Mouse (Mus musculus) cerebellum, adult (tissue): Measurements from ENCODE around the gene Kif3b.
"Not testable (repeated sequence)": the region's sequence is repeated elsewhere in the genome, so short reads cannot be mapped to it uniquely, and the experiment has no call there.

ENCODE experiments used
- ATAC-seq: cut with Nextera tagmentation; 2 replicates; pipeline ENCODE4 v1.9.2; 2017; ENCODE audit warnings: mild to moderate bottlenecking, moderate library complexity, mixed read lengths; ENCODE audit not compliant: insufficient number of reproducible peaks, low FRiP score, low TSS enrichment

Kif3b gene

DNA sequence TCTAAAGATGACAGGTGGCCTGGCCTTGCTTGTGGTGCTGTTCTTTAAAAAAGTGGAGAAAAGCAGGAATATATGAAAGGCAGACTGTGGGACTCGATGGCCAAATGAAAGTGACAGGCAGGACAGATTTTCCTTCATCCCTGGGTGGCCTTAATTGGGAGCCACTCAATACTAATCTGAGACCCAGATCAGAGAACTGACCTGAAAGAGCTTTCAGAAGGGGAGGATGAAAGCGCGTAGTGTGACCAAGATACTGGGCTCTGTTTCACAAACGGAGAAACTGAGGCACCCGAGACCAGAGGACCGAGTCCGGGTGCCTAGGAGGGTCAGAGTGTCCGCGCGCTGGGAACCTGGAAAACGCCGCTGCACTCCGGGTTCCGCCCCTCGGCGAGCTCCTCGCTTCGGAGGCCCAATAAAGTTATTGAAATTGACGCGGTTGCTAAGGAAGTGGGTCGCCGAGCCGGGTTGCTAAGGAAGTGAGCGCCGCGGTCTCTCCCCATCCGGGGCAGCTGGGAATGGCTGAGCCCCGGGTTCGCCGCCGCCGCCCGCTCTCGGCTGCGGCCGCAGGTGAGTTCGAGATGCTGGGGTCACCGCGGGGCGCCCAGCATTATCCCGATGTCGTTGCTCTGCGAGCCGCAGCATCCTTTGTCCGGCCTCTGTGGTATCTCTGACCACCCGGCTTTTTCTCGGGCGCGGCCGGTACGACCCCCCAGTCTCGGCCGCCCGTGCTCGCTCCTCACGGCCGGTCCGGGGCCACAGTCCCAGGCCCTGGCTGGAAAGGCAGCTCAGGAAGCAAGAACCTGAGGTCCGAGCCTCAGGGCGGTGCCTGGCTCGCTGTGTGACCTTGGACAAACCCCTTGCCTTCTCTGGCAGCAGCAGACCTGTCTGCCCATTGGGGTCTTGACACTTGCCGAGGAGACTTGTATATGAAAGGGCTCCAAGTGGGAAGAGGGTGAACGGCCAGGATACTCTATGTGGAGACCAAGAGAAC, at the start of gene Kif3b:
Kif3b (plus strand) TSS at position 476 of the 991 bp plus-strand sequence.
- ATAC-seq: peak; percentile 89

DNA sequence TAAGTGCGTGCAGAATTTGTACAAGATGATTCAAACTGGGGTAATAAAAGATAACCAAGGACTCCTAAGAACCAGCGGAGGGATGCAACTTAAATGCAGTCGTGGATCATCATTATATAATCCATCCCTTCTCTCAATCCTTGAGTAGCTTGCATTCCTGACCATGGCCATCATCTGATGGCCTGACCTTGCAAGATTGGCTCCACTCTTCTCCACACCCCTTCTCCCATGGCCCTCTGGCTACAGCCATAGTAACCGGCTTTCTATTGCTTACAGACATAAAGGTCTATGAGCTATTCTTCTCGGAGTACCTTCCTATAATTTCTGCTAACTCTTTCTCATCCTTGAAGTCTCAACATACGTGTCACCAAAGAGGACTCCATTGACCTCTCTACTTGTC, 49.1 kb upstream of the Kif3b start:
- ATAC-seq: no peak

GRCm38 (mm10) chr2:153249751-153250150, 41.5 kb upstream of the Kif3b start:
- ATAC-seq: no peak

DNA sequence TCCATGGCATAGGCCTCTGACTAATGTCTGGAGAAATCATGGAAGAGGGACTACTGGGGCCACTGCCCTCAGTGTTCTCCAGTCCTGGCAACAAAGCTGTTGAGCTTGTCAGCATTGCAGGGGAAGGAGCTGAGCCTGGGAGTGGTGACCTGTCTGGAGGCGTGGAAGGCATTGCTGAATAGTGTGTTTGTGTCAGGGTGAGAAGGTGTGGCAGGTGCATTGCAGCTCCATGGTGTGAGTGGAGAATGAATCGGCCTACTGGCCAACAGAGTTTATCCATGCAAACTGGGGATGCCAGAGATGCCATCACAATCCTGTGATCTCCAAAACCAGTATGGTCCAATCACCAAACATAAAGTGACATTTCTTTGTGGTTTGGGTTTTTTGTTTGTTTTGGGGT, 34.6 kb upstream of the Kif3b start:
- ATAC-seq: no peak

- ATAC-seq: no peak
Observed at GRCm38 (mm10) chr2:153259030-153259863, 32.0 kb upstream of the Kif3b start.

- no peak for ATAC-seq
Observed at GRCm38 (mm10) chr2:153259864-153260674, 31.1 kb upstream of the Kif3b start.

GRCm38 (mm10) chr2:153263053-153263452, 28.2 kb upstream of the Kif3b start:
- ATAC-seq: no peak

GRCm38 (mm10) chr2:153267331-153267730, 23.9 kb upstream of the Kif3b start:
- ATAC-seq: no peak

DNA sequence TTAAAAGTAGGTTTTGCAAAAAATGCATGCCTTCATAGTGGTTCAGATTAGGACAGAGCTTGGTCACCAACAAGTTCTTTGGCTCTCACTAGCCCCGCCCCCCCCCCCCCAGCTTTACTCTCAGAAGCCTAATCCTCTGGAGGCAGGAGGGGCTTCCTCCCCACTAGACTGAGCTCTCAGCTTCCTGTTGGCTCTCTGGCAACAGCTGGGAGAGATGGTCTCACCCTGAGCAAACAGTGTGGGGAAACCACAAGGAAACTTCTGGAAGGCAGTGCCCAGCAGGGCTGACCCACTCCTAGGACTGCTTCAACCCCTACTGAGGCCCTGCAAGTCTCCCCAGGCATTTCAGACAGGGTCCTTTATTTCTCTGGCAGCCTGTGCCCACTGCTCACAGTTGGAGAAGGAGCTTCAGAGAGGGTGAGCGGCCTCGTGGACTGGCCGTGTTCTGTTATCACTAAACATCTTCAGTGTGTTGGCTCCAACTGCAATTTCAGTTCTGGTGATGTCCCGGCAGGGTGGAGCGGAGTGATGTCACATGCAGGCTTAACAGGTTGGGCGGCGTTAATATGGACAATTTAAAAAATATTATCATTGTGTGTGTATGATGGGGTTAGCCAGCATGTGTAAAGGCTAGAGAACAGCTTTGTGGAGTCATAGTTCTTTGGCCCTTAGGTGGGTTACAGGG, 20.8 kb upstream of the Kif3b start:
- not testable (repeated sequence) for ATAC-seq

GRCm38 (mm10) chr2:153274200-153274918, 16.9 kb upstream of the Kif3b start:
- not testable (repeated sequence) for ATAC-seq

DNA sequence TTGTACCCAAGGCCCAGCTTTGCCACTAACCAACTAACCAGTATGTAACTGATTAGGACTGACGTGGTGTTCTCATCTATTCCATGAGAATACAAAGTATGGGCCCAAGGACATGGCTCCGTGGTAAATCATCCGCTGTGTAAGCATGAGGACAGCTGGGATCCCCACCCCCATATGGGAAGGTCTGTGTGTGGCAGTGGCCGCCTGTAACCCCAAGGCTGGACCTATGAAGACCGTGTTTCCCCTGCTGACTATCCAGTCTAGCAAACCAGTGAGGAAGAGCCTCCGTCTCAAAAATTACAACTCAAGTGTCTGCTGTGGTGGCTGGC, 16.3 kb upstream of the Kif3b start:
- ATAC-seq: no peak

DNA sequence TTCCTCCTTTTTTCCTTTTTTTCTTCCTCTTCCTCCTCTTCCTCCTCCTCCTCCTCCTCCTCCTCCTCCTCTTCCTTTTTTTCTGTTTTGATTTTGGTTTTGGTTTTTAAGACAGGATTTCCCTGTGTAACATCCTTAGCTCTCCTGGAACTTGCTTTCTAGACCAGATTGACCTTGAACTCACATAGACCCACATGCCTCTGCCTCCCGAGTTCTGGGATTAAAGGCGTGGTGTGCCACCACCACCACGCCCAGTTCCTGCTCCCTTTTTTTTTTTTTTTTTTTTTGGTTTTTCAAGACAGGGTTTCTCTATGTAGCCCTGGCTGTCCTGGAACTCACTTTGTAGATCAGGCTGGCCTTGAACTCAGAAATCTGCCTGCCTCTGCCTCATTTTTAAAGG, 15.6 kb upstream of the Kif3b start:
- not testable (repeated sequence) for ATAC-seq

DNA sequence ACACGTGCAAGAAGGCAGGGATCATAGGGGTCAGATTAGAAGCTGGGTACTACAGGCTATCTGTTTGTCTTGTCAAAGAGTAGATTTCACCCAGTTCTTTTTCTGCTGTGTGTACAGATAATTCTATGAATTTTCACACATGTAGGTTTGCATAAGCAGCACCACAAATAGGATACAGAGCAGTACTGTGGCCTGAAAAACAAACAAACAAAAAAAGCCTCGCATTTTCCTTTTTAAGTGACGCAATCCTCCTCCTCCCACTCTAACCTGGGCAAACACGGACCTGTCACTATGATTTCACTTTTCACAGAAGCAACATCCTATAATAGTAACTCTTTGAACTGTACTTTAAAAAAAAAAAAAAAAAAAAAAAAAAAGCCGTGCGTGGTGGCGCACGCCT, 14.8 kb upstream of the Kif3b start:
- no peak for ATAC-seq

- not testable (repeated sequence) for ATAC-seq
Observed at GRCm38 (mm10) chr2:153276846-153277245, 14.4 kb upstream of the Kif3b start.

- ATAC-seq: no peak
Observed at GRCm38 (mm10) chr2:153278357-153278756, 12.9 kb upstream of the Kif3b start.

GRCm38 (mm10) chr2:153283919-153284318, 7.3 kb upstream of the Kif3b start:
- ATAC-seq: no peak

DNA sequence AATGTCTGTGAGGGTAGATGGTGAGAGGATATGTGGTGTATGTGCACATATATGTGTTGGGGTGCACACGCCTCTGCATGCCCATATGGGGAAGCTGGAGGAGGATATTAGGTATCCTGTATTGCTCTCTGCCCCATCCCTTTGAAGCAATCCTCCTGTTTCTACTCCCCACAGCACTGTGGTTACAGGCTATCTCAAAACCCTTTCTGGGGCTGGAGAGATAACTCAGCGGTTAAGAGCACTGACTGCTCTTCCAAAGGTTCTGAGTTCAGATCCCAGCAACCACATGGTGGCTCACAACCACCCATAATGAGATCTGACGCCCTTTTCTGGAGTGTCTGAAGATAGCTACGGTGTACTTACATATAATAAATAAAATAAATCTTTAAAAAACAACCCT, 4.7 kb upstream of the Kif3b start:
- ATAC-seq: no peak

GRCm38 (mm10) chr2:153287835-153288234, 3.4 kb upstream of the Kif3b start:
- ATAC-seq: no peak

- no peak for ATAC-seq
Observed at GRCm38 (mm10) chr2:153292305-153292861, 1.2 kb downstream of the Kif3b start.
